Mouse (Mus musculus) urinary bladder, adult 18-20 months (tissue): ENCODE results near the gene Myl3.

ENCODE experiments used
- DNase-seq, 2 experiments: peaks; one replicate each; pipeline ENCODE4 v3.0.0; 2022; ENCODE audit warnings: low spot score in 2 of 2, mixed read lengths in 2 of 2

Gene Myl3

GRCm38 (mm10) chr9:110741711-110742294 lies at the start of gene Myl3:
TSS of gene Myl3 (plus strand) at chr9:110741861.
- DNase-seq, result no peak

GRCm38 (mm10) chr9:110695165-110695755 lies 46.4 kb upstream of the Myl3 start:
- no peak for DNase-seq

GRCm38 (mm10) chr9:110696427-110696826 lies 45.2 kb upstream of the Myl3 start:
- DNase-seq, result no peak

GRCm38 (mm10) chr9:110697465-110697864 lies 44.2 kb upstream of the Myl3 start:
- DNase-seq, result no peak

GRCm38 (mm10) chr9:110699574-110699973 lies 42.1 kb upstream of the Myl3 start:
- DNase-seq, result no peak

GRCm38 (mm10) chr9:110701114-110702032 lies 40.3 kb upstream of the Myl3 start:
- no peak for DNase-seq

GRCm38 (mm10) chr9:110702848-110703247 lies 38.8 kb upstream of the Myl3 start:
- no peak for DNase-seq

- DNase-seq, result no peak
Measured at GRCm38 (mm10) chr9:110703951-110704350, 37.7 kb upstream of the Myl3 start.

GRCm38 (mm10) chr9:110706784-110707183 lies 34.9 kb upstream of the Myl3 start:
- no peak for DNase-seq

GRCm38 (mm10) chr9:110709640-110710258 lies 31.9 kb upstream of the Myl3 start:
- DNase-seq, result peak; percentile 75 to 89

- DNase-seq, result no peak
Measured at GRCm38 (mm10) chr9:110711532-110711931, 30.1 kb upstream of the Myl3 start.

- no peak for DNase-seq
Measured at GRCm38 (mm10) chr9:110711996-110712395, 29.7 kb upstream of the Myl3 start.

GRCm38 (mm10) chr9:110712545-110712944 lies 29.1 kb upstream of the Myl3 start:
- DNase-seq, result no peak

GRCm38 (mm10) chr9:110713389-110713788 lies 28.3 kb upstream of the Myl3 start:
- no peak for DNase-seq

GRCm38 (mm10) chr9:110715426-110715825 lies 26.2 kb upstream of the Myl3 start:
- no peak for DNase-seq

GRCm38 (mm10) chr9:110716775-110717174 lies 24.9 kb upstream of the Myl3 start:
- no peak for DNase-seq

- DNase-seq, result no peak
Measured at GRCm38 (mm10) chr9:110718071-110718470, 23.6 kb upstream of the Myl3 start.

GRCm38 (mm10) chr9:110718810-110719209 lies 22.9 kb upstream of the Myl3 start:
- no peak for DNase-seq

GRCm38 (mm10) chr9:110719977-110720376 lies 21.7 kb upstream of the Myl3 start:
- no peak for DNase-seq

- DNase-seq, result no peak
Measured at GRCm38 (mm10) chr9:110722060-110722459, 19.6 kb upstream of the Myl3 start.

GRCm38 (mm10) chr9:110725721-110726135 lies 15.9 kb upstream of the Myl3 start:
- no peak for DNase-seq

- no peak for DNase-seq
Measured at GRCm38 (mm10) chr9:110726867-110727266, 14.8 kb upstream of the Myl3 start.
